Mouse (Mus musculus): ENCODE results near the gene Polr2e. TPM values are rescaled to one million over a fixed set of nuclear protein-coding genes. Genes with fewer than 3 reads are reported as not detected.

Gene Polr2e
- total RNA-seq, 1 experiment = 293 TPM

DNA sequence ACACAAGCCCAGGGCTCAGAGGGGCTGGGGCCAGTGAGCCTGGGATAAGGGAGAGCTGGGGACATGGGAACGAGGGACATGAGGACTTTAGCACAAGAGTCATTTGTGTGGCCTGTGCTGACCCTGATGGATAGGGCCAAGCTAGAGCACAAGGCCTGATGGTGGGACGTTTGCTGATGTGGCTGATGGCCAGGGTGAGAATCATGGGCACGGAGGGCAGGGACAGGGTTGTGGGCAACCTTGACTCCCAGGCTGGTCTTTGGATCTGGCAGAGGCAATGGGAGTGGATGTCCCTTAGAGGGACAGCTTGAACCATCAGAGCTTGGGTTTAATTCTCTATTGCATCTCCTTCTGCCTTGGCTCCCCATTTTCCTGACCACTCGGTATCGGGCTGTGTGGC is 37.7 kb upstream of the Polr2e start:
- H3K27ac ChIP-seq (ENCODE audit: insufficient read depth, low read depth, low read length, poor library complexity, severe bottlenecking) = no peak overlapping the region
- TF ChIP-seq MAFK (IDR thresholded peaks at IDR 0.05; ENCODE audit: insufficient read depth, low read depth, low read length) = no peak
- no peak for TF ChIP-seq CHD2 (IDR thresholded peaks at IDR 0.05; ENCODE audit: low read depth, low read length)
- no peak for TF ChIP-seq ZNF384 (IDR thresholded peaks at IDR 0.05; ENCODE audit: low read depth, low read length)
- TF ChIP-seq HCFC1 (IDR thresholded peaks at IDR 0.05; ENCODE audit: borderline replicate concordance, insufficient read depth, low read length) = no peak
- TF ChIP-seq ZC3H11A (IDR thresholded peaks at IDR 0.05; ENCODE audit: borderline replicate concordance, low read depth, low read length) = no peak
- peaks cover 6 to 30% of the 10 kb centered on the region in 2 experiments; a peak in 3 of 4 replicates for H3K4me1 ChIP-seq (ENCODE audit: control insufficient read depth in 2 of 2, insufficient read depth in 2 of 2, low read length in 2 of 2, poor library complexity in 1 of 2)
- peaks cover 23% of the 10 kb centered on the region; the same call in 1 of the 2 replicates for H3K36me3 ChIP-seq (ENCODE audit: control insufficient read depth, insufficient read depth, low read length, poor library complexity, severe bottlenecking)
- DNase-seq (ENCODE audit: low read depth, low spot score) = no peak
- H3K4me3 ChIP-seq (ENCODE audit: insufficient read depth in 1 of 2, low read depth in 1 of 2, low read length in 2 of 2, poor library complexity in 1 of 2, severe bottlenecking in 1 of 2) = no peak overlapping the region
- in situ Hi-C loops (cut with MboI; ENCODE audit: low sequenced_read_pairs in 2 of 2, unreplicated experiment in 2 of 2) = no loop called here
- H3K9me3 ChIP-seq (ENCODE audit: control insufficient read depth, insufficient read depth, low read depth, low read length) = no peaks in the 10 kb centered on the region
- H3K9ac ChIP-seq (ENCODE audit: insufficient read depth, low read depth, low read length, poor library complexity, severe bottlenecking) = no peak overlapping the region

DNA sequence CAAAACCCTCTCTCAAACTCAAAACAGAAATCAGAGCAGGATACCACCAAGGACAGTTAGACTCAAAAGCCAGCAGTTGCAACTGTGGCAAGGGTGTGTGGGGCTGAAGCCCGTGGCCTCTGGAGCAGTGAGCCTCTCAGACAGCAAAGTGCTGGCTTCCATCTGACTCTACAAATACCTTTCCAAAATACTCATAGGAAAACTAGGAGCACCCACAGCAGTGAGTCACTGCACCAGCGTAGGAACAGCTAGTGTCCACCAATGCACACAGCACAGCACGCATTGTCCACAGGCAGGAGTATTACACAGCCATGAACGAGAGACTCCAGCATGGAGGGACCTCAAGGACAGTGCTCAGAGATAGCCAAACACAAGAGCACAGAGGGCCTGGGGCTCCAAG is 36.8 kb upstream of the Polr2e start:
- H3K9ac ChIP-seq (ENCODE audit: insufficient read depth, low read depth, low read length, poor library complexity, severe bottlenecking) = no peak overlapping the region
- H3K4me3 ChIP-seq (ENCODE audit: insufficient read depth in 1 of 2, low read depth in 1 of 2, low read length in 2 of 2, poor library complexity in 1 of 2, severe bottlenecking in 1 of 2) = no peak overlapping the region
- H3K27ac ChIP-seq (ENCODE audit: insufficient read depth, low read depth, low read length, poor library complexity, severe bottlenecking) = 0 out of 2 replicates have a peak overlapping the region, but pooled peaks have one; percentile 2
- peaks cover 6 to 30% of the 10 kb centered on the region in 2 experiments; a peak in 3 of 4 replicates for H3K4me1 ChIP-seq (ENCODE audit: control insufficient read depth in 2 of 2, insufficient read depth in 2 of 2, low read length in 2 of 2, poor library complexity in 1 of 2)
- H3K36me3 ChIP-seq (ENCODE audit: control insufficient read depth, insufficient read depth, low read length, poor library complexity, severe bottlenecking) = peaks cover 28% of the 10 kb centered on the region; the same call in 1 of the 2 replicates
- DNase-seq (ENCODE audit: low read depth, low spot score) = no peak
- H3K9me3 ChIP-seq (ENCODE audit: control insufficient read depth, insufficient read depth, low read depth, low read length) = no peaks in the 10 kb centered on the region
- TF ChIP-seq ZNF384 (IDR thresholded peaks at IDR 0.05; ENCODE audit: low read depth, low read length) (no peak), CHD2 (IDR thresholded peaks at IDR 0.05; ENCODE audit: low read depth, low read length) (no peak), MAFK (IDR thresholded peaks at IDR 0.05; ENCODE audit: insufficient read depth, low read depth, low read length) (no peak), ZC3H11A (IDR thresholded peaks at IDR 0.05; ENCODE audit: borderline replicate concordance, low read depth, low read length) (no peak), HCFC1 (IDR thresholded peaks at IDR 0.05; ENCODE audit: borderline replicate concordance, insufficient read depth, low read length) (no peak)
- in situ Hi-C loops (cut with MboI; ENCODE audit: low sequenced_read_pairs in 2 of 2, unreplicated experiment in 2 of 2) = no loop called here

DNA sequence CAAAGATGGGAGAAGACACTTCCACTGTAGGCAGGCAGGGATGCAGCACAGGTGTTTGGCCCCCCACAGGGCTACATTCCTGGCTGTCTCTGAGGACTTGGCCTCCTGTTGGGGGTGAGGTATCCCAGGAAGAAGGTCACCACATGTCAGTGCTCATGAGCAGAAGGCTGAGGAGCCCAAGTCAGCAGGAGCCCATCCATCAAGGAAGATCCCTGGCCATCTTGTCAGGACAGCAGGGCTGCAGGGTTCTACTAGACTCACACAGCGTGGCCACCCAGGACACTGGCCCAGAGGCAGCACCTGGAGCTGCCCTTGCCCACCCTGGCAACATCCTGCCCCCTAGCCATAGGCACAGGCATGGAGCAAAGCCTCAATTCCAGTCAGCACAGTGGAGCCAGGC is 36.3 kb upstream of the Polr2e start:
- no peak for DNase-seq (ENCODE audit: low read depth, low spot score)
- TF ChIP-seq HCFC1 (IDR thresholded peaks at IDR 0.05; ENCODE audit: borderline replicate concordance, insufficient read depth, low read length) (no peak), ZNF384 (IDR thresholded peaks at IDR 0.05; ENCODE audit: low read depth, low read length) (no peak), ZC3H11A (IDR thresholded peaks at IDR 0.05; ENCODE audit: borderline replicate concordance, low read depth, low read length) (no peak), MAFK (IDR thresholded peaks at IDR 0.05; ENCODE audit: insufficient read depth, low read depth, low read length) (no peak), CHD2 (IDR thresholded peaks at IDR 0.05; ENCODE audit: low read depth, low read length) (no peak)

DNA sequence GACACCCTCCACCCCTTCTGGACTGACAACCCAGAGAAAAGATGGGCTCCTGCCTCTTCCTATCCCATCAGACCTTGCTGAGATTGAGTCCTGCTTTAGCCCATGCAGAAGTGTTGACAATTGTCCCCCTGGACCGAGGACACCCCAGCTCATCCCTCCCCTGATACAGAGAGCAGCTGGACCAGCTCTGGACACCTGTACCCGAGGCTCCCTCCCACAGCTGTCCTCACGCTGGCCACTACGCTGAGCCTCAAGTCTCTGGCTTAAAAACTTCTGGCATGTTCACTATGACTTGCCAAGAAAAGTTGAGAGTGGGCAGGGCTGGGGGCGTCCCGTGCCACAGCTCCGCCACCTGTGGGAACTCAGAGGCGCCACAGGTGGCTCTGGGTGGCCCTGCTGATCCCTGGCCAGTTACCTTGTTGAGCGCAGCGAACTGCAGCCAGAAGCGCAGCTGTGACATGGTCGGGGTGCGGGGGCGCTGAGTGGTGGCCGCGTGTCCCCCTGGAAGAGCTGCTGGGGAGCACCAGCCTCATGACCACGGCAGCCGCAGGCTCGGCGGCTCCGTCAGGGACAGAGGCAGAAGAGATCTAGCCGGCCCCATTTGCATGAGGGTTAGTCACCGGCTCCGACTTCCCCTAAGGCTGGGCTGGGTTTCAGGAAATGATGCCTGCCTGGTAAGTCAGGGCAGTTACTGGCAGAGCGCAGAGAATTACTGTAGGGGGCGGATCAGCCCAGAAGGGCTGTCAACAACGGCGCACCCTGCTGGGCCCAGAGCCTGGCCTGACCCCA is 35.4 kb upstream of the Polr2e start:
- peaks cover 6 to 30% of the 10 kb centered on the region in 2 experiments; a peak in 3 of 4 replicates for H3K4me1 ChIP-seq (ENCODE audit: control insufficient read depth in 2 of 2, insufficient read depth in 2 of 2, low read length in 2 of 2, poor library complexity in 1 of 2)
- H3K27ac ChIP-seq (ENCODE audit: insufficient read depth, low read depth, low read length, poor library complexity, severe bottlenecking) = peak overlapping the region; percentile 44; the same call in 1 of the 2 replicates
- in situ Hi-C loops (cut with MboI; ENCODE audit: low sequenced_read_pairs in 2 of 2, unreplicated experiment in 2 of 2) = no loop called here
- peak; percentile 56 for DNase-seq (ENCODE audit: low read depth, low spot score)
- peaks cover 16% of the 10 kb centered on the region; the same call in 1 of the 2 replicates for H3K36me3 ChIP-seq (ENCODE audit: control insufficient read depth, insufficient read depth, low read length, poor library complexity, severe bottlenecking)
- H3K9ac ChIP-seq (ENCODE audit: insufficient read depth, low read depth, low read length, poor library complexity, severe bottlenecking) = peak overlapping the region; percentile 69
- H3K4me3 ChIP-seq (ENCODE audit: insufficient read depth in 1 of 2, low read depth in 1 of 2, low read length in 2 of 2, poor library complexity in 1 of 2, severe bottlenecking in 1 of 2) = peak overlapping the region; percentile 54 to 65; a peak in 3 of 4 replicates
- H3K9me3 ChIP-seq (ENCODE audit: control insufficient read depth, insufficient read depth, low read depth, low read length) = no peaks in the 10 kb centered on the region
- TF ChIP-seq ZC3H11A (IDR thresholded peaks at IDR 0.05; ENCODE audit: borderline replicate concordance, low read depth, low read length) = no peak
- no peak for TF ChIP-seq HCFC1 (IDR thresholded peaks at IDR 0.05; ENCODE audit: borderline replicate concordance, insufficient read depth, low read length)
- no peak for TF ChIP-seq MAFK (IDR thresholded peaks at IDR 0.05; ENCODE audit: insufficient read depth, low read depth, low read length)
- TF ChIP-seq CHD2 (IDR thresholded peaks at IDR 0.05; ENCODE audit: low read depth, low read length) = no peak
- no peak for TF ChIP-seq ZNF384 (IDR thresholded peaks at IDR 0.05; ENCODE audit: low read depth, low read length)

More for the DNA sequence above, 36.3 kb upstream of the Polr2e start:
- Histone ChIP-seq H3K27ac (ENCODE audit: insufficient read depth, low read depth, low read length, poor library complexity, severe bottlenecking) (peak overlapping the region; percentile 20; the same call in 1 of the 2 replicates), H3K36me3 (ENCODE audit: control insufficient read depth, insufficient read depth, low read length, poor library complexity, severe bottlenecking) (peaks cover 23% of the 10 kb centered on the region; the same call in 1 of the 2 replicates), H3K4me1 (ENCODE audit: control insufficient read depth in 2 of 2, insufficient read depth in 2 of 2, low read length in 2 of 2, poor library complexity in 1 of 2) (peaks cover 6 to 33% of the 10 kb centered on the region in 2 experiments; a peak in 3 of 4 replicates), H3K4me3 (ENCODE audit: insufficient read depth in 1 of 2, low read depth in 1 of 2, low read length in 2 of 2, poor library complexity in 1 of 2, severe bottlenecking in 1 of 2) (no peak overlapping the region), H3K9ac (ENCODE audit: insufficient read depth, low read depth, low read length, poor library complexity, severe bottlenecking) (no peak overlapping the region), H3K9me3 (ENCODE audit: control insufficient read depth, insufficient read depth, low read depth, low read length) (no peaks in the 10 kb centered on the region)
- in situ Hi-C loops (cut with MboI; ENCODE audit: low sequenced_read_pairs in 2 of 2, unreplicated experiment in 2 of 2) = no loop called here
